Mouse (Mus musculus): ENCODE data around the gene Ola1. TPM values are rescaled to one million over a fixed set of nuclear protein-coding genes. Genes with fewer than 3 reads are reported as not detected.
A peak's percentile ranks its signal among the peaks of the same experiment; 100 is the strongest.

Gene Ola1
- total RNA-seq (2014; rRNA removed; ENCODE audit: low replicate concordance) = 33.3 and 34.6 TPM in 2 replicates
- 66.2 and 67.0 TPM in 2 replicates for polyA plus RNA-seq (2015; fragmentation: Nextera tagmentation; extraction: Ambion mirVana)

- Histone ChIP-seq H3K9ac (replicated peaks; ENCODE audit: low read depth, low read length) (no peak within 1 kb of the TSS), H3K4me1 (ENCODE audit: control insufficient read depth, insufficient read depth) (no peaks in the 10 kb centered on the region), H3K4me3 (ENCODE audit: low read depth, low read length) (no peak within 1 kb of the TSS), H3K4me2 (ENCODE audit: low read depth, low read length) (no peak within 1 kb of the TSS), H3K36me3 (replicated peaks; ENCODE audit: control insufficient read depth, insufficient read depth, low read length) (no peaks in the 10 kb centered on the region), H3K27ac (ENCODE audit: low read depth) (no peak within 1 kb of the TSS), H3K27me3 (ENCODE audit: control insufficient read depth, insufficient read depth, low read length) (no peaks in the 10 kb centered on the region), H3K9me3 (replicated peaks; ENCODE audit: control insufficient read depth, low read length) (no peaks in the 10 kb centered on the region)
- 87% methylated on average over 5 of the region's 5 CpGs for WGBS
- no peak for ATAC-seq (ENCODE audit: insufficient read depth, low read depth)
- no peak for DNase-seq (ENCODE audit: low spot score)
- TF ChIP-seq CTCF (IDR thresholded peaks at IDR 0.05; ENCODE audit: low read depth) = no peak
Observed at GRCm38 (mm10) chr2:73218913-73219312, at the start of gene Ola1. Gene Ola1, minus strand, starts transcription at chr2:73218924.

DNA sequence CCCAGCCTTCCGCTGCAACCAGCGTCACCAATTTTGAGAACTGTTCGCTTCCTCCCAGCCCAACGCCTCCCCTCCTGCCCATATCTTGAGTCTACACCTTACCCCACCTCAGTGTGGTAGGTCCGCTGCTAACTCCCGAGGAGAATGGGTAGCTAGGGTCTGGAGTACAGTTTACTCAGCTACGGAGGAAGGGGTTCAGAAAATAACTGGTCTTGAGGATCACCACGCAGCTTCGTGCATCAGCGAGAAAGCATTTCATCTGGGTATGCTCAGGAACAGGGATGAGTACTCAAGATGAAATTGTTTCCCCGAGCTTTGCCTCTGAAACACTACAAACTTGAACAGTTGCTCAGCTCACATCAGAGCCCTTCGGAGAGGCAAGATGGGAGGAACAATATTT is 49.6 kb upstream of the Ola1 start:
- WGBS = 10% methylated on average over 12 of the region's 12 CpGs
- Histone ChIP-seq H3K36me3 (replicated peaks; ENCODE audit: control insufficient read depth, insufficient read depth, low read length) (no peaks in the 10 kb centered on the region), H3K9me3 (replicated peaks; ENCODE audit: control insufficient read depth, low read length) (no peaks in the 10 kb centered on the region), H3K27me3 (ENCODE audit: control insufficient read depth, insufficient read depth, low read length) (peaks cover 93% of the 10 kb centered on the region), H3K4me3 (ENCODE audit: low read depth, low read length) (no peak overlapping the region), H3K9ac (replicated peaks; ENCODE audit: low read depth, low read length) (no peak overlapping the region), H3K4me2 (ENCODE audit: low read depth, low read length) (no peak overlapping the region), H3K27ac (ENCODE audit: low read depth) (no peak overlapping the region), H3K4me1 (ENCODE audit: control insufficient read depth, insufficient read depth) (peaks cover 12% of the 10 kb centered on the region)
- TF ChIP-seq EP300 (IDR thresholded peaks at IDR 0.05; ENCODE audit: low read depth) (no peak), CTCF (IDR thresholded peaks at IDR 0.05; ENCODE audit: low read depth) (no peak)
- ATAC-seq (ENCODE audit: insufficient read depth, low read depth) (no peak), DNase-seq (ENCODE audit: low spot score) (no peak)

GRCm38 (mm10) chr2:73267818-73268217 is 49.1 kb upstream of the Ola1 start:
- H3K36me3 ChIP-seq (replicated peaks; ENCODE audit: control insufficient read depth, insufficient read depth, low read length) = no peaks in the 10 kb centered on the region
- no peak for TF ChIP-seq CTCF (IDR thresholded peaks at IDR 0.05; ENCODE audit: low read depth)
- TF ChIP-seq EP300 (IDR thresholded peaks at IDR 0.05; ENCODE audit: low read depth) = no peak
- H3K9me3 ChIP-seq (replicated peaks; ENCODE audit: control insufficient read depth, low read length) = no peaks in the 10 kb centered on the region
- H3K9ac ChIP-seq (replicated peaks; ENCODE audit: low read depth, low read length) = no peak overlapping the region
- H3K27ac ChIP-seq (ENCODE audit: low read depth) = no peak overlapping the region
- DNase-seq (ENCODE audit: low spot score) (no peak), ATAC-seq (ENCODE audit: insufficient read depth, low read depth) (no peak)
- WGBS = 13% methylated on average over 4 of the region's 4 CpGs
- H3K4me3 ChIP-seq (ENCODE audit: low read depth, low read length) = no peak overlapping the region
- peaks cover 9% of the 10 kb centered on the region for H3K4me1 ChIP-seq (ENCODE audit: control insufficient read depth, insufficient read depth)
- no peak overlapping the region for H3K4me2 ChIP-seq (ENCODE audit: low read depth, low read length)
- H3K27me3 ChIP-seq (ENCODE audit: control insufficient read depth, insufficient read depth, low read length) = peaks cover 93% of the 10 kb centered on the region

DNA sequence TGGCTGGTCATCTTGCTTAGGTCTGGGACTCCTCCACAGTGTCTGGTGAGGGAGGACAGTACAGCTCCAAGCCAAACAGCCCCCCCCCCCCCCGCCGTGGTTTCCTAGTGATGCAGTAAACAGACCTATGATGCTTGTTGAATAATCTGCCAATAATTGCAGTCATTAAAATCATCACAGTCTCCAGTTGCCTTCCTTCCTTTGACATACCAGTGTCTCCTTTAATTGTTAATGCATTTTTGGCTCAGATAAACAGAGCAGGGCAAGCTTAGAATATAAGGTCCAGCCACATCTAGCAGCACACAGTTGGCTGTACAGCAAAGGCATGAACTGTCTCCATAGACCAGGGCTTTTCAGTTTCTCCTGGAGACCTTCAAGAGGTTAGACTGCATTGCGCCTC is 48.5 kb upstream of the Ola1 start:
- H3K9ac ChIP-seq (replicated peaks; ENCODE audit: low read depth, low read length) = no peak overlapping the region
- no peaks in the 10 kb centered on the region for H3K36me3 ChIP-seq (replicated peaks; ENCODE audit: control insufficient read depth, insufficient read depth, low read length)
- no peak overlapping the region for H3K27ac ChIP-seq (ENCODE audit: low read depth)
- WGBS = 20% methylated on average over 2 of the region's 3 CpGs
- H3K4me1 ChIP-seq (ENCODE audit: control insufficient read depth, insufficient read depth) = peaks cover 6% of the 10 kb centered on the region; the same call in 1 of the 2 replicates
- peaks cover 93% of the 10 kb centered on the region for H3K27me3 ChIP-seq (ENCODE audit: control insufficient read depth, insufficient read depth, low read length)
- ATAC-seq (ENCODE audit: insufficient read depth, low read depth) (no peak), DNase-seq (ENCODE audit: low spot score) (no peak)
- no peak for TF ChIP-seq EP300 (IDR thresholded peaks at IDR 0.05; ENCODE audit: low read depth)
- no peak for TF ChIP-seq CTCF (IDR thresholded peaks at IDR 0.05; ENCODE audit: low read depth)
- no peak overlapping the region for H3K4me3 ChIP-seq (ENCODE audit: low read depth, low read length)
- no peaks in the 10 kb centered on the region for H3K9me3 ChIP-seq (replicated peaks; ENCODE audit: control insufficient read depth, low read length)
- no peak overlapping the region for H3K4me2 ChIP-seq (ENCODE audit: low read depth, low read length)

DNA sequence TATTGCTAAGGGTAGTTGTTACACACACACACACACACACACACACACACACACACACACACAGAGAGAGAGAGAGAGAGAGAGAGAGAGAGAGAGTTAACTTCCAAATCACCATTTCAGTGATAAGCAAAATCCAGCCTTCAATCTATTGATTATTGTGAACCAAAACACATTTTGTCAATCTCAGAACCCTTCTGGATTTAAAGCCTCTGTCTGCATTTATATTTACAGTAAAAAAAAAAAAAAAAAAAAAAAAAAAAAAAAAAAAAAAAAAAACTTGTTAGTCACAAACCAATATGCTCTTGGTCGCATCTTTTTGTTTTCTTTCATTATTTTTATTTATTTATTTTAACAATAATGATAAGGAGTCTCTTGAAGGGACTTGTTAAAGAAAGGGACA is 47.9 kb upstream of the Ola1 start:
- no peak overlapping the region for H3K4me2 ChIP-seq (ENCODE audit: low read depth, low read length)
- TF ChIP-seq CTCF (IDR thresholded peaks at IDR 0.05; ENCODE audit: low read depth) (no peak), EP300 (IDR thresholded peaks at IDR 0.05; ENCODE audit: low read depth) (no peak)
- peaks cover 96% of the 10 kb centered on the region for H3K27me3 ChIP-seq (ENCODE audit: control insufficient read depth, insufficient read depth, low read length)
- H3K4me1 ChIP-seq (ENCODE audit: control insufficient read depth, insufficient read depth) = peaks cover 6% of the 10 kb centered on the region; the same call in 1 of the 2 replicates
- DNase-seq (ENCODE audit: low spot score) = no peak
- H3K9ac ChIP-seq (replicated peaks; ENCODE audit: low read depth, low read length) = no peak overlapping the region
- no peak for ATAC-seq (ENCODE audit: insufficient read depth, low read depth)
- WGBS = 33% methylated on average over 1 of the region's 1 CpGs
- no peak overlapping the region for H3K4me3 ChIP-seq (ENCODE audit: low read depth, low read length)
- H3K27ac ChIP-seq (ENCODE audit: low read depth) = no peak overlapping the region
- no peaks in the 10 kb centered on the region for H3K9me3 ChIP-seq (replicated peaks; ENCODE audit: control insufficient read depth, low read length)
- no peaks in the 10 kb centered on the region for H3K36me3 ChIP-seq (replicated peaks; ENCODE audit: control insufficient read depth, insufficient read depth, low read length)

GRCm38 (mm10) chr2:73266011-73266410 is 47.3 kb upstream of the Ola1 start:
- 11% methylated on average over 5 of the region's 5 CpGs for WGBS
- Histone ChIP-seq H3K4me1 (ENCODE audit: control insufficient read depth, insufficient read depth) (peaks cover 4% of the 10 kb centered on the region; the same call in 1 of the 2 replicates), H3K9me3 (replicated peaks; ENCODE audit: control insufficient read depth, low read length) (0 out of 2 replicates have a peak, but pooled peaks cover 2% of the 10 kb centered on the region), H3K27me3 (ENCODE audit: control insufficient read depth, insufficient read depth, low read length) (peaks cover 90% of the 10 kb centered on the region), H3K27ac (ENCODE audit: low read depth) (no peak overlapping the region), H3K36me3 (replicated peaks; ENCODE audit: control insufficient read depth, insufficient read depth, low read length) (no peaks in the 10 kb centered on the region), H3K4me3 (ENCODE audit: low read depth, low read length) (no peak overlapping the region), H3K9ac (replicated peaks; ENCODE audit: low read depth, low read length) (no peak overlapping the region), H3K4me2 (ENCODE audit: low read depth, low read length) (no peak overlapping the region)
- ATAC-seq (ENCODE audit: insufficient read depth, low read depth) = no peak
- no peak for TF ChIP-seq EP300 (IDR thresholded peaks at IDR 0.05; ENCODE audit: low read depth)
- peak; percentile 33; the same call in 1 of the 2 replicates for TF ChIP-seq CTCF (IDR thresholded peaks at IDR 0.05; ENCODE audit: low read depth)
- no peak for DNase-seq (ENCODE audit: low spot score)

Measured in heart, postnatal 0 days (tissue).